Mouse (Mus musculus) embryonic facial prominence, embryonic 12.5 days (tissue): Measurements from ENCODE around the gene Heca. TPM values are rescaled to one million over a fixed set of nuclear protein-coding genes. Genes with fewer than 3 reads are reported as not detected.
"Not testable (repeated sequence)": the region's sequence is repeated elsewhere in the genome, so short reads cannot be mapped to it uniquely, and the experiment has no call there.

Source experiments
- ATAC-seq: fragments of 200-750 bp; cut with Nextera tagmentation; 2 replicates; pipeline ENCODE4 v1.8.0; 2017; ENCODE audit not compliant: insufficient number of reproducible peaks, insufficient read depth, low FRiP score, low TSS enrichment
- H3K27ac ChIP-seq: fragments of 300-500 bp; sonication (generic); 2 replicates; pipeline ENCODE4 v1.5.1; 2016; ENCODE audit warnings: mild to moderate bottlenecking
- H3K27me3 ChIP-seq: fragments of 300-500 bp; sonication (generic); 2 replicates; pipeline ENCODE4 v1.6.1; 2016; ENCODE audit warnings: mild to moderate bottlenecking, moderate library complexity
- H3K36me3 ChIP-seq: fragments of 300-500 bp; sonication (generic); 2 replicates; pipeline ENCODE4 v1.6.1; 2016; ENCODE audit warnings: mild to moderate bottlenecking
- H3K4me1 ChIP-seq: fragments of 300-500 bp; sonication (generic); 2 replicates; pipeline ENCODE4 v1.6.1; 2016
- H3K4me2 ChIP-seq: fragments of 300-500 bp; sonication (generic); replicated peaks from 2 replicates; pipeline ENCODE4 v1.6.1; 2016; ENCODE audit warnings: mild to moderate bottlenecking, moderate library complexity
- H3K4me3 ChIP-seq: fragments of 300-500 bp; sonication (generic); 2 replicates; pipeline ENCODE4 v1.5.1; 2016; ENCODE audit warnings: mild to moderate bottlenecking
- H3K9ac ChIP-seq: fragments of 300-500 bp; sonication (generic); 2 replicates; pipeline ENCODE4 v1.6.1; 2016; ENCODE audit warnings: mild to moderate bottlenecking, moderate library complexity
- H3K9me3 ChIP-seq: fragments of 300-500 bp; sonication (generic); 2 replicates; pipeline ENCODE4 v1.6.1; 2016; ENCODE audit warnings: mild to moderate bottlenecking, moderate library complexity
- WGBS: fragments of 180-500 bp; shearing (Covaris S2); methylation state at CpG from one replicate; pipeline ENCODE4 v1.1.7; 2016; 5-methylcytosine and 5-hydroxymethylcytosine counted together
- polyA plus RNA-seq: library from polyadenylated mRNA; unstranded; fragments of >200 nt; fragmentation: Nextera tagmentation; extraction: Ambion mirVana; gene quantifications from 2 replicates; pipeline ENCODE4 v1.2.1, GENCODE M21; 2016

The Heca gene
- polyA plus RNA-seq, 1 experiment from 2014 or later = 4.9 TPM

- Histone ChIP-seq H3K4me1 (peaks cover 12% of the 10 kb centered on the region), H3K27ac (no peak overlapping the region), H3K27me3 (no peaks in the 10 kb centered on the region), H3K36me3 (0 out of 2 replicates have a peak, but pooled peaks cover 2% of the 10 kb centered on the region), H3K4me3 (no peak overlapping the region), H3K9ac (no peak overlapping the region), H3K9me3 (no peaks in the 10 kb centered on the region), H3K4me2 (no peak overlapping the region)
- ATAC-seq = no peak
- 60% methylated on average over 3 of the region's 3 CpGs for WGBS
Measured at GRCm38 (mm10) chr10:17932131-17932530, 15.7 kb downstream of the Heca start.

GRCm38 (mm10) chr10:17931157-17931556 lies 16.7 kb downstream of the Heca start:
- Histone ChIP-seq H3K36me3 (0 out of 2 replicates have a peak, but pooled peaks cover 2% of the 10 kb centered on the region), H3K4me3 (no peak overlapping the region), H3K9ac (no peak overlapping the region), H3K27me3 (no peaks in the 10 kb centered on the region), H3K4me1 (peaks cover 12% of the 10 kb centered on the region), H3K4me2 (no peak overlapping the region), H3K9me3 (no peaks in the 10 kb centered on the region), H3K27ac (peak overlapping the region; percentile 67; the same call in 1 of the 2 replicates)
- ATAC-seq = no peak
- 67% methylated on average over 1 of the region's 1 CpGs for WGBS

GRCm38 (mm10) chr10:17930445-17931083 lies 17.3 kb downstream of the Heca start:
- no peak overlapping the region for H3K9ac ChIP-seq
- no peaks in the 10 kb centered on the region for H3K36me3 ChIP-seq
- H3K27me3 ChIP-seq = no peaks in the 10 kb centered on the region
- peak overlapping the region; percentile 67; the same call in 1 of the 2 replicates for H3K27ac ChIP-seq
- H3K4me1 ChIP-seq = peaks cover 12% of the 10 kb centered on the region
- no peak overlapping the region for H3K4me3 ChIP-seq
- no peaks in the 10 kb centered on the region for H3K9me3 ChIP-seq
- ATAC-seq = 0 out of 2 replicates have a peak, but pooled peaks have one; percentile 67
- 38% methylated on average over 6 of the region's 6 CpGs for WGBS
- H3K4me2 ChIP-seq = no peak overlapping the region

- no peaks in the 10 kb centered on the region for H3K36me3 ChIP-seq
- no peaks in the 10 kb centered on the region for H3K9me3 ChIP-seq
- H3K4me1 ChIP-seq = no peaks in the 10 kb centered on the region
- no peak overlapping the region for H3K4me3 ChIP-seq
- no peak overlapping the region for H3K4me2 ChIP-seq
- 93% methylated on average over 3 of the region's 3 CpGs for WGBS
- no peaks in the 10 kb centered on the region for H3K27me3 ChIP-seq
- H3K9ac ChIP-seq = no peak overlapping the region
- no peak overlapping the region for H3K27ac ChIP-seq
- ATAC-seq = no peak
Measured at GRCm38 (mm10) chr10:17925200-17925599, 22.7 kb downstream of the Heca start.

GRCm38 (mm10) chr10:17924166-17924565 lies 23.7 kb downstream of the Heca start:
- H3K9ac ChIP-seq = no peak overlapping the region
- no peak for ATAC-seq
- H3K4me1 ChIP-seq = no peaks in the 10 kb centered on the region
- H3K4me2 ChIP-seq = no peak overlapping the region
- 54% methylated on average over 3 of the region's 3 CpGs for WGBS
- no peaks in the 10 kb centered on the region for H3K27me3 ChIP-seq
- H3K36me3 ChIP-seq = no peaks in the 10 kb centered on the region
- no peak overlapping the region for H3K4me3 ChIP-seq
- H3K9me3 ChIP-seq = no peaks in the 10 kb centered on the region
- no peak overlapping the region for H3K27ac ChIP-seq

GRCm38 (mm10) chr10:17921381-17921780 lies 26.5 kb downstream of the Heca start:
- no peak overlapping the region for H3K9ac ChIP-seq
- no peak overlapping the region for H3K4me2 ChIP-seq
- ATAC-seq = no peak
- no peak overlapping the region for H3K27ac ChIP-seq
- 73% methylated on average over 4 of the region's 4 CpGs for WGBS
- H3K27me3 ChIP-seq = no peaks in the 10 kb centered on the region
- no peak overlapping the region for H3K4me3 ChIP-seq
- H3K9me3 ChIP-seq = no peaks in the 10 kb centered on the region
- H3K4me1 ChIP-seq = no peaks in the 10 kb centered on the region
- no peaks in the 10 kb centered on the region for H3K36me3 ChIP-seq

- H3K4me3 ChIP-seq = no peak overlapping the region
- no peak for ATAC-seq
- H3K27me3 ChIP-seq = no peaks in the 10 kb centered on the region
- H3K27ac ChIP-seq = no peak overlapping the region
- no peak overlapping the region for H3K4me2 ChIP-seq
- H3K36me3 ChIP-seq = peaks cover 9% of the 10 kb centered on the region; the same call in 1 of the 2 replicates
- WGBS = 79% methylated on average over 5 of the region's 5 CpGs
- no peaks in the 10 kb centered on the region for H3K9me3 ChIP-seq
- H3K4me1 ChIP-seq = no peaks in the 10 kb centered on the region
- H3K9ac ChIP-seq = no peak overlapping the region
Measured at GRCm38 (mm10) chr10:17919971-17920370, 27.9 kb downstream of the Heca start.

GRCm38 (mm10) chr10:17919032-17919431 lies 28.8 kb downstream of the Heca start:
- Histone ChIP-seq H3K9ac (no peak overlapping the region), H3K27me3 (no peaks in the 10 kb centered on the region), H3K27ac (no peak overlapping the region), H3K9me3 (no peaks in the 10 kb centered on the region), H3K4me1 (no peaks in the 10 kb centered on the region), H3K36me3 (peaks cover 12% of the 10 kb centered on the region; the same call in 1 of the 2 replicates), H3K4me3 (no peak overlapping the region), H3K4me2 (no peak overlapping the region)
- 90% methylated on average over 2 of the region's 2 CpGs for WGBS
- no peak for ATAC-seq

GRCm38 (mm10) chr10:17908731-17909130 lies 39.1 kb downstream of the Heca start:
- Histone ChIP-seq H3K36me3 (peaks cover 18% of the 10 kb centered on the region), H3K9me3 (no peaks in the 10 kb centered on the region), H3K4me3 (no peak overlapping the region), H3K4me1 (no peaks in the 10 kb centered on the region), H3K9ac (no peak overlapping the region), H3K27ac (no peak overlapping the region), H3K4me2 (no peak overlapping the region), H3K27me3 (no peaks in the 10 kb centered on the region)
- 90% methylated on average over 4 of the region's 4 CpGs for WGBS
- ATAC-seq = no peak

- not testable (repeated sequence) for H3K9me3 ChIP-seq, H3K27me3 ChIP-seq, H3K4me2 ChIP-seq, H3K27ac ChIP-seq, H3K4me3 ChIP-seq, H3K4me1 ChIP-seq, ATAC-seq, H3K9ac ChIP-seq
- peaks cover 25% of the 10 kb centered on the region for H3K36me3 ChIP-seq
- 93% methylated on average over 3 of the region's 3 CpGs for WGBS
Measured at GRCm38 (mm10) chr10:17906405-17906804, 41.5 kb downstream of the Heca start.

GRCm38 (mm10) chr10:17903449-17903848 lies 44.4 kb downstream of the Heca start:
- WGBS = 93% methylated on average over 2 of the region's 2 CpGs
- H3K4me1 ChIP-seq = no peaks in the 10 kb centered on the region
- peaks cover 31% of the 10 kb centered on the region for H3K36me3 ChIP-seq
- no peaks in the 10 kb centered on the region for H3K27me3 ChIP-seq
- H3K9ac ChIP-seq = no peak overlapping the region
- no peak overlapping the region for H3K4me3 ChIP-seq
- no peaks in the 10 kb centered on the region for H3K9me3 ChIP-seq
- H3K4me2 ChIP-seq = no peak overlapping the region
- H3K27ac ChIP-seq = no peak overlapping the region
- ATAC-seq = no peak

- WGBS = 58% methylated on average over 2 of the region's 2 CpGs
- Histone ChIP-seq H3K9ac (no peak overlapping the region), H3K27me3 (no peaks in the 10 kb centered on the region), H3K36me3 (no peaks in the 10 kb centered on the region), H3K4me2 (no peak overlapping the region), H3K27ac (no peak overlapping the region), H3K4me3 (no peak overlapping the region), H3K9me3 (no peaks in the 10 kb centered on the region), H3K4me1 (no peaks in the 10 kb centered on the region; the same call in 1 of the 2 replicates)
- no peak for ATAC-seq
Measured at GRCm38 (mm10) chr10:17880724-17881123, 67.1 kb downstream of the Heca start.
